In the genomic region with DNA sequence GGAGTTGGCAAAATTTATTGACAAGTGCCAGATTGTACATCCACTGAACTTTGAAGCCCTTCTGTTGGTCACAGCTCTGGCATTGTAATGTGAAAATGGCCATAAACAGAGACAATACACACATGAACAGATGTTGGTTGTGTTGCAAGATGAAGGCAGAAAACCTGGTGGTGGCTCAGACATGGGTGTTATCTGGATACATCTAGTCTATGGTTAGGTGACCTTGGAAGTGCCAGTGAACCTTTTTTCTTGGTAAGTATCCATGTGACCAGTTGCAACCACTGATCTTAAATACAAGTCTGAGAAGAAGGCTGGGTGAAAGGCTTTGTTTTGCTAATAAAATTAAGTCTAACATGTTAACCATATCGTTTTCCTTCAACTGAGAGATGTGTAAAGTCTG, we compare ENCODE assay signal across 22 mouse cellular contexts. TPM values are rescaled to one million over a fixed set of nuclear protein-coding genes. Genes with fewer than 3 reads are reported as not detected.
DNase-seq lines count a peak whose midpoint lies in the region; ATAC-seq and TF ChIP-seq lines count a peak whose summit lies in the region.
"Had no signal": no experiment of that assay in that cellular context is flagged by ENCODE, and none has a peak within 500 bp of the region (broad histone marks: within the 10 kb centered on the region; RNA-seq: fewer than 3 reads in every experiment).

No protein-coding gene starts in this region.

- H3K79me2 ChIP-seq in liver, adult 2 months (ENCODE audit: control insufficient read depth, insufficient read depth, low read length), result no peaks in the 10 kb centered on the region

- no peak for ATAC-seq in liver, embryonic 11.5 days (replicated peaks; ENCODE audit: low FRiP score)
- no peak for ATAC-seq in midbrain, embryonic 11.5 days (ENCODE audit: low FRiP score)
- no peak for ATAC-seq in midbrain, embryonic 13.5 days
- ATAC-seq: Patski had no signal

- H3K9ac ChIP-seq in liver, adult 2 months (ENCODE audit: low read depth, low read length), result no peak overlapping the region
- H3K9ac ChIP-seq in liver, embryonic 11.5 days (ENCODE audit: low read depth, low read length), result no peak overlapping the region
- H3K9ac ChIP-seq in midbrain, embryonic 11.5 days (ENCODE audit: low read length), result no peak overlapping the region
- no peak overlapping the region for H3K9ac ChIP-seq in midbrain, embryonic 13.5 days (replicated peaks)

- no peak for TF ChIP-seq CTCF in liver, adult 2 months (IDR thresholded peaks at IDR 0.05; ENCODE audit: low read depth, low read length)
- TF ChIP-seq CTCF in thymus, adult 2 months (IDR thresholded peaks at IDR 0.05; ENCODE audit: borderline replicate concordance, control insufficient read depth, extremely low read depth, insufficient read depth, low read length, poor library complexity), result no peak

- 87% methylated on average over 1 of the region's 1 CpGs for WGBS in liver, adult 2 months
- 79% methylated on average over 1 of the region's 1 CpGs for WGBS in liver, embryonic 11.5 days
- WGBS in midbrain, embryonic 11.5 days, result 82% methylated on average over 1 of the region's 1 CpGs
- WGBS in midbrain, embryonic 13.5 days, result 84% methylated on average over 1 of the region's 1 CpGs
- 89% methylated on average over 1 of the region's 1 CpGs for WGBS in thymus, adult 2 months

- peak; percentile 24 for DNase-seq in liver, adult 2 months (ENCODE audit: extremely low read depth, low read depth, low spot score)
- no peak for DNase-seq in liver, embryonic 11.5 days (ENCODE audit: low spot score)
- DNase-seq in midbrain, embryonic 11.5 days (ENCODE audit: low spot score, missing footprints), result peak; percentile 59
- DNase-seq in 416B (ENCODE audit: low read depth), result peak; percentile 61
- DNase-seq in thymus, adult 2 months, result no peak
- DNase-seq: adrenal gland, adult 2 months; adrenal gland, adult 8-10 months; adrenal gland, postnatal 10 days; adrenal gland, postnatal 14 days; adrenal gland, postnatal 25 days; adrenal gland, postnatal 36 days; B cell, adult 2 months; cerebellum, adult 11 months; cerebellum, adult 11-12 months; cerebellum, adult 18-20 months; cerebellum, adult 2 months had no signal

- peaks cover 2% of the 10 kb centered on the region; the same call in 1 of the 2 replicates for H3K4me1 ChIP-seq in liver, adult 2 months (ENCODE audit: control insufficient read depth, insufficient read depth, low read length)
- H3K4me1 ChIP-seq in liver, embryonic 11.5 days (replicated peaks; ENCODE audit: control insufficient read depth, insufficient read depth, low read length), result peaks cover 13% of the 10 kb centered on the region
- H3K4me1 ChIP-seq in midbrain, embryonic 11.5 days (ENCODE audit: control insufficient read depth, insufficient read depth, low read length), result no peaks in the 10 kb centered on the region
- H3K4me1 ChIP-seq in midbrain, embryonic 13.5 days (replicated peaks), result peaks cover 3% of the 10 kb centered on the region; the same call in 1 of the 2 replicates
- H3K4me1 ChIP-seq in thymus, adult 2 months (replicated peaks; ENCODE audit: control insufficient read depth, insufficient read depth, low read length), result no peaks in the 10 kb centered on the region

- H3K9me3 ChIP-seq in liver, embryonic 11.5 days (ENCODE audit: control insufficient read depth, low read length), result no peaks in the 10 kb centered on the region
- no peaks in the 10 kb centered on the region for H3K9me3 ChIP-seq in midbrain, embryonic 11.5 days (ENCODE audit: control insufficient read depth, low read length)
- no peaks in the 10 kb centered on the region for H3K9me3 ChIP-seq in midbrain, embryonic 13.5 days
- H3K9me3 ChIP-seq: G1E had no signal

- H3K27me3 ChIP-seq in liver, adult 2 months (ENCODE audit: control insufficient read depth, insufficient read depth, low read length), result no peaks in the 10 kb centered on the region
- H3K27me3 ChIP-seq in liver, embryonic 11.5 days (replicated peaks; ENCODE audit: control insufficient read depth, insufficient read depth, low read length), result no peaks in the 10 kb centered on the region
- no peaks in the 10 kb centered on the region; the same call in 1 of the 2 replicates for H3K27me3 ChIP-seq in midbrain, embryonic 11.5 days (ENCODE audit: control insufficient read depth, insufficient read depth, low read length)
- H3K27me3 ChIP-seq in midbrain, embryonic 13.5 days, result peaks cover 35% of the 10 kb centered on the region
- no peaks in the 10 kb centered on the region for H3K27me3 ChIP-seq in thymus, adult 2 months (ENCODE audit: control insufficient read depth, insufficient read depth, low read length)
- H3K27me3 ChIP-seq: CH12.LX, Patski had no signal

- H3K4me2 ChIP-seq in liver, embryonic 11.5 days, result no peak overlapping the region
- H3K4me2 ChIP-seq in midbrain, embryonic 11.5 days, result no peak overlapping the region
- H3K4me2 ChIP-seq in midbrain, embryonic 13.5 days (replicated peaks), result no peak overlapping the region

- no peak for TF ChIP-seq POLR2A in liver, adult 2 months (IDR thresholded peaks at IDR 0.05; ENCODE audit: extremely low read depth, insufficient read depth, low read length)
- no peak for TF ChIP-seq POLR2A in thymus, adult 2 months (IDR thresholded peaks at IDR 0.05; ENCODE audit: control insufficient read depth, extremely low read depth, insufficient read depth, low read length, poor library complexity)

- H3K36me3 ChIP-seq in liver, adult 2 months (ENCODE audit: control insufficient read depth, insufficient read depth, low read length), result no peaks in the 10 kb centered on the region
- no peaks in the 10 kb centered on the region for H3K36me3 ChIP-seq in liver, embryonic 11.5 days (ENCODE audit: control insufficient read depth, insufficient read depth, low read length)
- H3K36me3 ChIP-seq in midbrain, embryonic 11.5 days (ENCODE audit: control insufficient read depth, insufficient read depth, low read length), result no peaks in the 10 kb centered on the region
- no peaks in the 10 kb centered on the region for H3K36me3 ChIP-seq in midbrain, embryonic 13.5 days
- H3K36me3 ChIP-seq in thymus, adult 2 months (ENCODE audit: control insufficient read depth, insufficient read depth, low read length), result no peaks in the 10 kb centered on the region
- H3K36me3 ChIP-seq: G1E had no signal

- H3K27ac ChIP-seq in liver, adult 2 months (replicated peaks; ENCODE audit: insufficient read depth, low read depth, low read length), result no peak overlapping the region
- H3K27ac ChIP-seq in liver, embryonic 11.5 days (ENCODE audit: low read depth, low read length), result no peak overlapping the region
- H3K27ac ChIP-seq in midbrain, embryonic 11.5 days (ENCODE audit: low read depth, low read length), result no peak overlapping the region
- no peak overlapping the region for H3K27ac ChIP-seq in midbrain, embryonic 13.5 days
- H3K27ac ChIP-seq in thymus, adult 2 months (ENCODE audit: control insufficient read depth, insufficient read depth, low read length), result no peak overlapping the region

- no peak overlapping the region for H3K4me3 ChIP-seq in liver, adult 2 months (ENCODE audit: insufficient read depth, low read depth, low read length)
- H3K4me3 ChIP-seq in liver, embryonic 11.5 days (ENCODE audit: low read depth, low read length), result no peak overlapping the region
- H3K4me3 ChIP-seq in midbrain, embryonic 11.5 days (ENCODE audit: low read depth, low read length), result no peak overlapping the region
- no peak overlapping the region for H3K4me3 ChIP-seq in midbrain, embryonic 13.5 days (replicated peaks)
- H3K4me3 ChIP-seq in thymus, adult 2 months (ENCODE audit: control insufficient read depth, insufficient read depth, low read length), result no peak overlapping the region

RNA-seq across cellular contexts. Expression of a gene that starts 33.9 kb away (rescaled TPM):
- 60.4 and 60.5 TPM in 2 replicates for total RNA-seq in liver, adult 2 months (2014; rRNA removed)
- 101 and 108 TPM in 2 replicates for polyA plus RNA-seq in liver, adult 2 months (2012; rRNA removed)
- 27.0 and 28.9 TPM in 2 replicates for polyA plus RNA-seq in liver, embryonic 11.5 days (2014; fragmentation: Nextera tagmentation; extraction: Ambion mirVana)
- polyA plus RNA-seq in midbrain, embryonic 11.5 days (2014; fragmentation: Nextera tagmentation; extraction: Ambion mirVana), result 15.1 and 16.7 TPM in 2 replicates
- 18.2 and 21.4 TPM in 2 replicates for polyA plus RNA-seq in midbrain, embryonic 13.5 days (2015; fragmentation: Nextera tagmentation; extraction: Ambion mirVana)
- 47.6 and 75.4 TPM in 2 replicates for polyA plus RNA-seq in thymus, adult 2 months (2012; rRNA removed)

RNA-seq across cellular contexts. Expression of a gene that starts 34.1 kb away (rescaled TPM):
- total RNA-seq in liver, adult 2 months (2014; rRNA removed), result 11.5 and 12.1 TPM in 2 replicates
- 4.8 and 6.3 TPM in 2 replicates for polyA plus RNA-seq in liver, adult 2 months (2012; rRNA removed)
- 7.8 and 8.3 TPM in 2 replicates for polyA plus RNA-seq in liver, embryonic 11.5 days (2014; fragmentation: Nextera tagmentation; extraction: Ambion mirVana)
- polyA plus RNA-seq in midbrain, embryonic 11.5 days (2014; fragmentation: Nextera tagmentation; extraction: Ambion mirVana), result 2.0 and 2.6 TPM in 2 replicates
- 1.2 and 1.3 TPM in 2 replicates for polyA plus RNA-seq in midbrain, embryonic 13.5 days (2015; fragmentation: Nextera tagmentation; extraction: Ambion mirVana)
- polyA plus RNA-seq in thymus, adult 2 months (2012; rRNA removed), result 2.4 and 2.9 TPM in 2 replicates
- polyA plus RNA-seq: activated CD4-positive, CD25-positive, alpha-beta regulatory T cell, adult 4 months; CD4-positive, CD25-positive, alpha-beta regulatory T cell, adult 4 months; G1E had no signal

Comparison
In these comparisons a context has a peak if more than half of its experiments do, and no peak if none do; other contexts are left out.
1. DNase-seq: peak in liver, adult 2 months (single experiment), midbrain, embryonic 11.5 days (single experiment) and 416B (single experiment); none in liver, embryonic 11.5 days (single experiment) and thymus, adult 2 months (single experiment).